In genomic region chr2:4253348-4253747, GRCm38 (mm10) we compare ENCODE assay signal across 8 mouse cellular contexts.
A peak's percentile ranks its signal among the peaks of the same experiment; 100 is the strongest.
DNase-seq lines count a peak whose midpoint lies in the region; ATAC-seq and TF ChIP-seq lines count a peak whose summit lies in the region.

No protein-coding gene starts in this region.

- no peak for TF ChIP-seq CTCF in spleen, adult 2 months (IDR thresholded peaks at IDR 0.05; ENCODE audit: extremely low read depth, insufficient read depth, insufficient read length, insufficient replicate concordance)
- TF ChIP-seq CTCF in lung, postnatal 0 days (IDR thresholded peaks at IDR 0.05): peak; percentile 76

- no peak for TF ChIP-seq POLR2A in spleen, adult 2 months (IDR thresholded peaks at IDR 0.05; ENCODE audit: low read depth, low read length)

- H3K4me1 ChIP-seq in spleen, adult 2 months (ENCODE audit: control insufficient read depth, insufficient read depth, insufficient read length): no peaks in the 10 kb centered on the region
- peaks cover 14% of the 10 kb centered on the region; the same call in 1 of the 2 replicates for H3K4me1 ChIP-seq in lung, postnatal 0 days (ENCODE audit: insufficient read depth, low read depth, low read length)
- peaks cover 16% of the 10 kb centered on the region for H3K4me1 ChIP-seq in stomach, embryonic 14.5 days (ENCODE audit: control insufficient read depth, insufficient read depth, low read length)

- no peak for DNase-seq in spleen, adult 2 months (ENCODE audit: low read depth in 1 of 2, low spot score in 2 of 2)
- DNase-seq in spleen, postnatal 14 days (ENCODE audit: low spot score in 2 of 2): no peak
- DNase-seq in adrenal gland, postnatal 4 days (ENCODE audit: low spot score in 2 of 2): peak; percentile 7 to 28
- peak; percentile 41 for DNase-seq in gonadal fat pad, adult 2 months (ENCODE audit: low read depth)
- peak; percentile 1 for DNase-seq in induced T-regulatory cell, adult 2 months (ENCODE audit: low read depth)
- DNase-seq in lung, postnatal 0 days (ENCODE audit: low spot score): peak; percentile 74
- DNase-seq in spleen, postnatal 36 days (ENCODE audit: low spot score in 2 of 2): no peak

- no peak overlapping the region for H3K4me3 ChIP-seq in spleen, adult 2 months (ENCODE audit: extremely low read depth, insufficient read depth, insufficient read length)
- no peak overlapping the region for H3K4me3 ChIP-seq in lung, postnatal 0 days (ENCODE audit: low read depth, low read length)
- H3K4me3 ChIP-seq in stomach, embryonic 14.5 days (ENCODE audit: low read depth, low read length): no peak overlapping the region

- H3K27ac ChIP-seq in spleen, adult 2 months (ENCODE audit: insufficient read depth, low read length): peak overlapping the region; percentile 35; the same call in 1 of the 2 replicates
- H3K27ac ChIP-seq in lung, postnatal 0 days (ENCODE audit: low read length): peak overlapping the region; percentile 39
- 0 out of 2 replicates have a peak overlapping the region, but pooled peaks have one; percentile 61 for H3K27ac ChIP-seq in stomach, embryonic 14.5 days (ENCODE audit: low read length)

- H3K9ac ChIP-seq in lung, postnatal 0 days (replicated peaks; ENCODE audit: low read depth): no peak overlapping the region
- H3K9ac ChIP-seq in stomach, embryonic 14.5 days (replicated peaks; ENCODE audit: low read depth, low read length): no peak overlapping the region

- peak overlapping the region; percentile 0; the same call in 1 of the 2 replicates for H3K4me2 ChIP-seq in lung, postnatal 0 days (replicated peaks; ENCODE audit: low read depth, low read length)
- no peak overlapping the region for H3K4me2 ChIP-seq in stomach, embryonic 14.5 days (replicated peaks; ENCODE audit: low read depth, low read length)

- no peaks in the 10 kb centered on the region for H3K27me3 ChIP-seq in spleen, adult 2 months (ENCODE audit: control insufficient read depth, insufficient read depth, low read length)
- no peaks in the 10 kb centered on the region for H3K27me3 ChIP-seq in lung, postnatal 0 days (replicated peaks; ENCODE audit: insufficient read depth, low read length)
- no peaks in the 10 kb centered on the region for H3K27me3 ChIP-seq in stomach, embryonic 14.5 days (ENCODE audit: control insufficient read depth, insufficient read depth, low read length)

- no peaks in the 10 kb centered on the region for H3K9me3 ChIP-seq in lung, postnatal 0 days (ENCODE audit: low read length)
- H3K9me3 ChIP-seq in stomach, embryonic 14.5 days (ENCODE audit: control insufficient read depth, low read depth, low read length): no peaks in the 10 kb centered on the region

- WGBS in spleen, adult 2 months: 60% methylated on average over 4 of the region's 4 CpGs
- 30% methylated on average over 4 of the region's 4 CpGs for WGBS in lung, postnatal 0 days
- WGBS in stomach, embryonic 14.5 days: 17% methylated on average over 4 of the region's 4 CpGs

- peak; percentile 77 for ATAC-seq in lung, postnatal 0 days
- no peak for ATAC-seq in stomach, embryonic 14.5 days (ENCODE audit: insufficient number of reproducible peaks, insufficient read depth, low FRiP score, low read depth)

- no peaks in the 10 kb centered on the region for H3K36me3 ChIP-seq in spleen, adult 2 months (ENCODE audit: control insufficient read depth, insufficient read depth, low read length)
- no peaks in the 10 kb centered on the region for H3K36me3 ChIP-seq in lung, postnatal 0 days (ENCODE audit: insufficient read depth, low read length)
- H3K36me3 ChIP-seq in stomach, embryonic 14.5 days (ENCODE audit: control insufficient read depth, insufficient read depth, low read length): no peaks in the 10 kb centered on the region

- no peak for TF ChIP-seq EP300 in lung, postnatal 0 days (IDR thresholded peaks at IDR 0.05)

Comparison
In these comparisons a context has a peak if more than half of its experiments do, and no peak if none do; other contexts are left out.
1. DNase-seq: peak in adrenal gland, postnatal 4 days (2 of 2), gonadal fat pad, adult 2 months (single experiment), induced T-regulatory cell, adult 2 months (single experiment) and lung, postnatal 0 days (single experiment); none in spleen, adult 2 months (0 of 2), spleen, postnatal 14 days (0 of 2) and spleen, postnatal 36 days (0 of 2).
2. Peak in every context shown above with its lines, with median percentiles within 50 percentile points of each other: H3K27ac ChIP-seq.